Mouse (Mus musculus): ENCODE results near the gene Alad.

DNA sequence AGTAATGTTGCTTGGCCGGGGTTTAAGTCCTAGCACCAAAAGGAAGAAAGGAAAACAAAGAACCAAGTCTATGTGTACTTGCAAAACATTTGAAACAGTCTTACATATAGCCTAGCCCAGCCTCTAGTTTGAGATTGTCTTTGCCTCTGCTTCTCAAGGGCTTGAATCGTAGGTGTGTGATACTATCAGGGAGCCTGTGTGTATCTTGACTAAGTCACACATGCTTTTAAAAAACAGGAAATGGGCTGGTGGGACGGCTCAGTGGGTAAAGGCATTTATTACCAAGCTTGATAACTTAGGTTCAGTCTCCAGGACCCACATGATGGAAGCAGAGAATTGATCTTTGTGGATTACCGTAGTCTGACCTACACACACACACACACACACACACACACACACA, 42.3 kb upstream of the Alad start:
- TF ChIP-seq CTCF (IDR thresholded peaks at IDR 0.05; ENCODE audit: low read depth): no peak
- TF ChIP-seq EP300 (IDR thresholded peaks at IDR 0.05; ENCODE audit: low read depth): no peak
